Mouse (Mus musculus): ENCODE measurements around the gene Rabgap1l. TPM values are rescaled to one million over a fixed set of nuclear protein-coding genes. Genes with fewer than 3 reads are reported as not detected.
"Not testable (repeated sequence)": the region's sequence is repeated elsewhere in the genome, so short reads cannot be mapped to it uniquely, and the experiment has no call there.

The Rabgap1l gene
- polyA plus RNA-seq, 1 experiment from 2014 or later, result 23.2 TPM

GRCm38 (mm10) chr1:160410822-160411221 is 382.2 kb downstream of the Rabgap1l start:
- H3K27me3 ChIP-seq (replicated peaks; ENCODE audit: control insufficient read depth, insufficient read depth, low read length), result no peaks in the 10 kb centered on the region
- no peak overlapping the region for H3K4me2 ChIP-seq (replicated peaks; ENCODE audit: low read depth)
- peak; percentile 62 for TF ChIP-seq CTCF (IDR thresholded peaks at IDR 0.05; ENCODE audit: low read depth)
- no peak overlapping the region for H3K9ac ChIP-seq (ENCODE audit: low read depth, low read length)
- H3K4me1 ChIP-seq (replicated peaks; ENCODE audit: control insufficient read depth, insufficient read depth, low read length), result no peaks in the 10 kb centered on the region
- no peaks in the 10 kb centered on the region for H3K36me3 ChIP-seq (ENCODE audit: control insufficient read depth, insufficient read depth)
- H3K27ac ChIP-seq (ENCODE audit: low read depth, low read length), result no peak overlapping the region
- H3K4me3 ChIP-seq (ENCODE audit: low read depth, low read length), result no peak overlapping the region
- no peak for ATAC-seq
- no peaks in the 10 kb centered on the region for H3K9me3 ChIP-seq (ENCODE audit: control insufficient read depth)
- 38% methylated on average over 5 of the region's 5 CpGs for WGBS

GRCm38 (mm10) chr1:160409689-160410088 is 383.3 kb downstream of the Rabgap1l start:
- H3K36me3 ChIP-seq (ENCODE audit: control insufficient read depth, insufficient read depth); H3K4me1 ChIP-seq (replicated peaks; ENCODE audit: control insufficient read depth, insufficient read depth, low read length); H3K4me2 ChIP-seq (replicated peaks; ENCODE audit: low read depth); H3K27ac ChIP-seq (ENCODE audit: low read depth, low read length); ATAC-seq; H3K4me3 ChIP-seq (ENCODE audit: low read depth, low read length); H3K9ac ChIP-seq (ENCODE audit: low read depth, low read length); H3K9me3 ChIP-seq (ENCODE audit: control insufficient read depth); H3K27me3 ChIP-seq (replicated peaks; ENCODE audit: control insufficient read depth, insufficient read depth, low read length): not testable (repeated sequence)
- 93% methylated on average over 4 of the region's 4 CpGs for WGBS

DNA sequence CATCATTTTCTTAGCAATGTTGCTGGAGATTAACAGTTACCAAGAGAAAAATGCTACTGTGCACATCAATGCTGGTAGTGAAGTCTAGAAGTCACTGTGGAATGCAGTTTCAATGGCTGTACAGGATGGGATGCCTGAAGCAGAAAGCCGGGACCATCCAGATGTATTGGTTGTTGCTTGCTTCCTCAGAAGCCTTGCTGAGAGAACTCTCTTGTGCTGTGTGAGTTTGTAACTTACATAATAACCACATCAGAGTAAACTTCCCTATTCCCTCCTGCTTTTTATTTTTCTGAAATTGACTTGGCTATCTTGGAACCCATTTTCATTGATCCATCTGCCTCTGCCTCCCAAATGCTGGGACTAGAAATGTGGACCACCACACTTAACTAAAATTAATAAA is 383.9 kb downstream of the Rabgap1l start:
- H3K27me3 ChIP-seq (replicated peaks; ENCODE audit: control insufficient read depth, insufficient read depth, low read length), result no peaks in the 10 kb centered on the region
- H3K4me2 ChIP-seq (replicated peaks; ENCODE audit: low read depth), result no peak overlapping the region
- H3K9me3 ChIP-seq (ENCODE audit: control insufficient read depth), result no peaks in the 10 kb centered on the region
- no peak for TF ChIP-seq CTCF (IDR thresholded peaks at IDR 0.05; ENCODE audit: low read depth)
- H3K9ac ChIP-seq (ENCODE audit: low read depth, low read length), result no peak overlapping the region
- H3K36me3 ChIP-seq (ENCODE audit: control insufficient read depth, insufficient read depth), result no peaks in the 10 kb centered on the region
- ATAC-seq, result no peak
- H3K27ac ChIP-seq (ENCODE audit: low read depth, low read length), result no peak overlapping the region
- no peak overlapping the region for H3K4me3 ChIP-seq (ENCODE audit: low read depth, low read length)
- 77% methylated on average over 1 of the region's 1 CpGs for whole genome bisulfite sequencing
- no peaks in the 10 kb centered on the region for H3K4me1 ChIP-seq (replicated peaks; ENCODE audit: control insufficient read depth, insufficient read depth, low read length)

- 63% methylated on average over 4 of the region's 4 CpGs for WGBS
- no peak overlapping the region for H3K4me2 ChIP-seq (replicated peaks; ENCODE audit: low read depth)
- H3K27me3 ChIP-seq (replicated peaks; ENCODE audit: control insufficient read depth, insufficient read depth, low read length), result no peaks in the 10 kb centered on the region
- no peak overlapping the region for H3K9ac ChIP-seq (ENCODE audit: low read depth, low read length)
- no peak for ATAC-seq
- H3K27ac ChIP-seq (ENCODE audit: low read depth, low read length), result no peak overlapping the region
- no peaks in the 10 kb centered on the region for H3K9me3 ChIP-seq (ENCODE audit: control insufficient read depth)
- no peaks in the 10 kb centered on the region for H3K4me1 ChIP-seq (replicated peaks; ENCODE audit: control insufficient read depth, insufficient read depth, low read length)
- no peak overlapping the region for H3K4me3 ChIP-seq (ENCODE audit: low read depth, low read length)
- no peaks in the 10 kb centered on the region for H3K36me3 ChIP-seq (ENCODE audit: control insufficient read depth, insufficient read depth)
- peak; percentile 30; the same call in 1 of the 2 replicates for TF ChIP-seq CTCF (IDR thresholded peaks at IDR 0.05; ENCODE audit: low read depth)
These were observed 384.6 kb downstream of the Rabgap1l start for GRCm38 (mm10) chr1:160408302-160408897.

DNA sequence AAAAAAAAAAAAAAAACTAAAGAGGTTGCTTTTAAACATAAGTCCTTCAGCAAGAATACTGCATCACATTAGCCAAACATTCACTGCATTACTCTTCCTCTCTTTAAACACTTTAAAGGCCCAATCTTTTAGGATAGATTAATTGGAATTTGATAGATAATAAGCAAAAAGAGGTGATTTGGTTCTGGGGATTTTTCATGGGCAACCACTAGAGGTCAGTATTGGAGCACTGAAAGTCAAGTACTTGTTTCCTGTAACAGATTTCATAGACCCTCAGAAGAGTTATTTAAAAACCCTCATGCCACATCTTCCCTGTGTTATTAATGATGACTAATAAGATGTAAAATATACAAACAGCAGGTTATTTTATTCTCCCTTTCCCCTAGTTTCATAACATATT is 393.6 kb downstream of the Rabgap1l start:
- no peak overlapping the region for H3K4me3 ChIP-seq (ENCODE audit: low read depth, low read length)
- no peak overlapping the region for H3K27ac ChIP-seq (ENCODE audit: low read depth, low read length)
- no peaks in the 10 kb centered on the region for H3K4me1 ChIP-seq (replicated peaks; ENCODE audit: control insufficient read depth, insufficient read depth, low read length)
- no peaks in the 10 kb centered on the region for H3K9me3 ChIP-seq (ENCODE audit: control insufficient read depth)
- TF ChIP-seq CTCF (IDR thresholded peaks at IDR 0.05; ENCODE audit: low read depth), result peak; percentile 80
- H3K9ac ChIP-seq (ENCODE audit: low read depth, low read length), result no peak overlapping the region
- ATAC-seq, result no peak
- no peaks in the 10 kb centered on the region for H3K36me3 ChIP-seq (ENCODE audit: control insufficient read depth, insufficient read depth)
- no peaks in the 10 kb centered on the region for H3K27me3 ChIP-seq (replicated peaks; ENCODE audit: control insufficient read depth, insufficient read depth, low read length)
- no peak overlapping the region for H3K4me2 ChIP-seq (replicated peaks; ENCODE audit: low read depth)

GRCm38 (mm10) chr1:160397037-160397436 is 396.0 kb downstream of the Rabgap1l start:
- ATAC-seq, result no peak
- no peak for TF ChIP-seq CTCF (IDR thresholded peaks at IDR 0.05; ENCODE audit: low read depth)
- H3K9ac ChIP-seq (ENCODE audit: low read depth, low read length), result no peak overlapping the region
- no peak overlapping the region for H3K4me3 ChIP-seq (ENCODE audit: low read depth, low read length)
- no peaks in the 10 kb centered on the region for H3K36me3 ChIP-seq (ENCODE audit: control insufficient read depth, insufficient read depth)
- no peak overlapping the region for H3K27ac ChIP-seq (ENCODE audit: low read depth, low read length)
- no peaks in the 10 kb centered on the region for H3K4me1 ChIP-seq (replicated peaks; ENCODE audit: control insufficient read depth, insufficient read depth, low read length)
- no peaks in the 10 kb centered on the region for H3K9me3 ChIP-seq (ENCODE audit: control insufficient read depth)
- H3K4me2 ChIP-seq (replicated peaks; ENCODE audit: low read depth), result no peak overlapping the region
- WGBS, result 48% methylated on average over 2 of the region's 2 CpGs
- H3K27me3 ChIP-seq (replicated peaks; ENCODE audit: control insufficient read depth, insufficient read depth, low read length), result no peaks in the 10 kb centered on the region

- ATAC-seq, result no peak
- 60% methylated on average over 2 of the region's 2 CpGs for WGBS
These were observed 405.6 kb downstream of the Rabgap1l start for GRCm38 (mm10) chr1:160387446-160387845.

More at GRCm38 (mm10) chr1:160387446-160387845, 405.6 kb downstream of the Rabgap1l start:
- Histone ChIP-seq H3K4me2 (replicated peaks; ENCODE audit: low read depth) (no peak overlapping the region), H3K4me3 (ENCODE audit: low read depth, low read length) (no peak overlapping the region), H3K9me3 (ENCODE audit: control insufficient read depth) (no peaks in the 10 kb centered on the region), H3K27me3 (replicated peaks; ENCODE audit: control insufficient read depth, insufficient read depth, low read length) (no peaks in the 10 kb centered on the region), H3K36me3 (ENCODE audit: control insufficient read depth, insufficient read depth) (no peaks in the 10 kb centered on the region), H3K27ac (ENCODE audit: low read depth, low read length) (no peak overlapping the region), H3K4me1 (replicated peaks; ENCODE audit: control insufficient read depth, insufficient read depth, low read length) (no peaks in the 10 kb centered on the region), H3K9ac (ENCODE audit: low read depth, low read length) (no peak overlapping the region)
- TF ChIP-seq CTCF (IDR thresholded peaks at IDR 0.05; ENCODE audit: low read depth), result no peak
